Comparison of ENCODE assay signal across 30 mouse cellular contexts in genomic region chr2:31511316-31511715, GRCm38 (mm10). TPM values are rescaled to one million over a fixed set of nuclear protein-coding genes. Genes with fewer than 3 reads are reported as not detected.
DNase-seq lines count a peak whose midpoint lies in the region; ATAC-seq and TF ChIP-seq lines count a peak whose summit lies in the region.
"Had no signal": no experiment of that assay in that cellular context is flagged by ENCODE, and none has a peak within 500 bp of the region (broad histone marks: within the 10 kb centered on the region; RNA-seq: fewer than 3 reads in every experiment).

No protein-coding gene starts in this region.

- ATAC-seq in lung, embryonic 16.5 days (ENCODE audit: low read depth) = peak; percentile 36; the same call in 1 of the 2 replicates
- no peak for ATAC-seq in hindbrain, embryonic 11.5 days (ENCODE audit: low FRiP score)
- ATAC-seq: forebrain, postnatal 0 days; hindbrain, embryonic 16.5 days; midbrain, embryonic 16.5 days had no signal

- H3K9me3 ChIP-seq in lung, embryonic 16.5 days (ENCODE audit: control insufficient read depth, low read length) = peaks cover 7% of the 10 kb centered on the region
- H3K9me3 ChIP-seq in hindbrain, embryonic 11.5 days (ENCODE audit: control insufficient read depth, low read length) = no peaks in the 10 kb centered on the region; the same call in 1 of the 2 replicates
- H3K9me3 ChIP-seq: limb, embryonic 10.5 days; limb, embryonic 15.5 days; liver, embryonic 15.5 days had no signal

- WGBS in lung, embryonic 16.5 days = 58% methylated on average over 6 of the region's 6 CpGs
- WGBS in cerebellum, adult 2 months = 20% methylated on average over 6 of the region's 6 CpGs
- WGBS in hindbrain, embryonic 11.5 days = 77% methylated on average over 6 of the region's 6 CpGs

- no peaks in the 10 kb centered on the region for H3K27me3 ChIP-seq in lung, embryonic 16.5 days (ENCODE audit: control insufficient read depth, insufficient read depth, low read depth, low read length)
- H3K27me3 ChIP-seq in cerebellum, adult 2 months (ENCODE audit: control insufficient read depth, insufficient read depth, low read length) = no peaks in the 10 kb centered on the region
- H3K27me3 ChIP-seq in hindbrain, embryonic 11.5 days (ENCODE audit: control insufficient read depth, insufficient read depth, low read length) = peaks cover 44% of the 10 kb centered on the region
- H3K27me3 ChIP-seq: embryonic facial prominence, embryonic 13.5 days; limb, embryonic 15.5 days; liver, embryonic 15.5 days had no signal

- DNase-seq in lung, postnatal 4 days = no peak
- peak; percentile 50 to 55 for DNase-seq in cerebellum, adult 2 months
- DNase-seq in cerebellum, adult 9-11 months = peak; percentile 46
- DNase-seq in fat pad, adult 2 months (ENCODE audit: extremely low read depth, low read depth, low spot score) = peak; percentile 13
- no peak for DNase-seq in hindbrain, embryonic 11.5 days (ENCODE audit: low spot score)
- no peak for DNase-seq in heart, adult 11 months
- DNase-seq: adrenal gland, postnatal 25 days; B cell, adult 2 months; forebrain, postnatal 0 days; heart, postnatal 14 days; kidney, adult 8-10 months; kidney, postnatal 4 days; layer of hippocampus, postnatal 36 days; right cerebral cortex, postnatal 25 days; spleen, adult 18-20 months; thymus, postnatal 25 days had no signal

- peaks cover 6% of the 10 kb centered on the region for H3K36me3 ChIP-seq in lung, embryonic 16.5 days (ENCODE audit: control insufficient read depth, insufficient read depth, low read length)
- H3K36me3 ChIP-seq in hindbrain, embryonic 11.5 days (ENCODE audit: control insufficient read depth, insufficient read depth, low read length) = no peaks in the 10 kb centered on the region
- H3K36me3 ChIP-seq: forebrain, embryonic 12.5 days; limb, embryonic 10.5 days had no signal

- H3K4me3 ChIP-seq in lung, embryonic 16.5 days (ENCODE audit: low read length) = no peak overlapping the region
- no peak overlapping the region for H3K4me3 ChIP-seq in cerebellum, adult 2 months (replicated peaks; ENCODE audit: insufficient read depth, low read depth, low read length)
- no peak overlapping the region for H3K4me3 ChIP-seq in hindbrain, embryonic 11.5 days (ENCODE audit: low read depth, low read length)
- H3K4me3 ChIP-seq: embryonic facial prominence, embryonic 13.5 days; erythroblast, embryonic 14.5 days; forebrain, embryonic 12.5 days; hindbrain, embryonic 10.5 days; limb, embryonic 10.5 days; limb, embryonic 15.5 days; liver, embryonic 15.5 days; neural tube, embryonic 12.5 days had no signal

- no peak overlapping the region for H3K4me2 ChIP-seq in lung, embryonic 16.5 days (ENCODE audit: low read depth, low read length)
- H3K4me2 ChIP-seq in hindbrain, embryonic 11.5 days (replicated peaks; ENCODE audit: low read depth, low read length) = no peak overlapping the region
- H3K4me2 ChIP-seq: embryonic facial prominence, embryonic 13.5 days; forebrain, embryonic 12.5 days; limb, embryonic 15.5 days; liver, embryonic 15.5 days; lung, embryonic 14.5 days; midbrain, embryonic 11.5 days; neural tube, embryonic 12.5 days had no signal

- H3K27ac ChIP-seq in lung, embryonic 16.5 days (ENCODE audit: low read length) = no peak overlapping the region
- no peak overlapping the region for H3K27ac ChIP-seq in cerebellum, adult 2 months (ENCODE audit: insufficient read depth, low read length)
- H3K27ac ChIP-seq in hindbrain, embryonic 11.5 days (ENCODE audit: low read depth, low read length) = no peak overlapping the region
- H3K27ac ChIP-seq: embryonic facial prominence, embryonic 13.5 days; forebrain, embryonic 12.5 days; hindbrain, embryonic 10.5 days; kidney, postnatal 0 days; limb, embryonic 10.5 days; limb, embryonic 15.5 days; liver, embryonic 15.5 days; neural tube, embryonic 12.5 days had no signal

- TF ChIP-seq CTCF in cerebellum, adult 2 months (IDR thresholded peaks at IDR 0.05; ENCODE audit: borderline replicate concordance, insufficient read depth, low read depth, low read length) = no peak

- H3K9ac ChIP-seq in lung, embryonic 16.5 days (ENCODE audit: low read length) = no peak overlapping the region
- H3K9ac ChIP-seq in hindbrain, embryonic 11.5 days (ENCODE audit: low read depth, low read length) = no peak overlapping the region
- H3K9ac ChIP-seq: embryonic facial prominence, embryonic 13.5 days; forebrain, embryonic 12.5 days; forebrain, postnatal 0 days; limb, embryonic 15.5 days; liver, embryonic 15.5 days; lung, embryonic 14.5 days; neural tube, embryonic 12.5 days had no signal

- TF ChIP-seq POLR2A in cerebellum, adult 2 months (IDR thresholded peaks at IDR 0.05; ENCODE audit: borderline replicate concordance, insufficient read depth, low read length) = no peak

- H3K4me1 ChIP-seq in lung, embryonic 16.5 days (replicated peaks; ENCODE audit: control insufficient read depth, insufficient read depth, low read length) = no peaks in the 10 kb centered on the region
- H3K4me1 ChIP-seq in cerebellum, adult 2 months (ENCODE audit: control insufficient read depth, insufficient read depth, low read length) = peaks cover 9% of the 10 kb centered on the region; the same call in 1 of the 2 replicates
- H3K4me1 ChIP-seq in hindbrain, embryonic 11.5 days (replicated peaks; ENCODE audit: control insufficient read depth, insufficient read depth, low read length) = no peaks in the 10 kb centered on the region
- H3K4me1 ChIP-seq: liver, embryonic 15.5 days; neural tube, embryonic 12.5 days had no signal

RNA-seq across cellular contexts. Expression of gene Ass1, which starts 41.3 kb away (rescaled TPM):
- polyA plus RNA-seq in lung, embryonic 16.5 days (2015; fragmentation: Nextera tagmentation; extraction: Ambion mirVana) = 72.0 and 91.8 TPM in 2 replicates
- 27.4 and 29.9 TPM in 2 replicates for polyA plus RNA-seq in cerebellum, adult 2 months (2012; rRNA removed)
- polyA plus RNA-seq in hindbrain, embryonic 11.5 days (2014; fragmentation: Nextera tagmentation; extraction: Ambion mirVana) = 10.3 and 11.0 TPM in 2 replicates

Comparison
In these comparisons a context has a peak if more than half of its experiments do, and no peak if none do; other contexts are left out.
1. DNase-seq: peak in cerebellum, adult 2 months (2 of 2), cerebellum, adult 9-11 months (single experiment) and fat pad, adult 2 months (single experiment); none in lung, postnatal 4 days (0 of 2), hindbrain, embryonic 11.5 days (single experiment) and heart, adult 11 months (single experiment).